Mouse (Mus musculus): ENCODE results near the gene Ins2.

- no peak for TF ChIP-seq MAX (IDR thresholded peaks at IDR 0.05; ENCODE audit: low read length)
- no peak for TF ChIP-seq CTCF (IDR thresholded peaks at IDR 0.05 in 2 of 3, conservative IDR thresholded peaks at IDR 0.05 in 1 of 3; ENCODE audit: control insufficient read depth in 1 of 3, insufficient read depth in 1 of 3, low read depth in 2 of 3, low read length in 3 of 3, poor library complexity in 1 of 3, severe bottlenecking in 1 of 3)
- no peak for TF ChIP-seq USF1 (IDR thresholded peaks at IDR 0.05; ENCODE audit: low read depth, low read length)
- no peak for TF ChIP-seq POLR2A (IDR thresholded peaks at IDR 0.05; ENCODE audit: control insufficient read depth in 1 of 2, insufficient read depth in 1 of 2, low read depth in 1 of 2, low read length in 2 of 2, poor library complexity in 1 of 2)
- TF ChIP-seq TAL1 (IDR thresholded peaks at IDR 0.05; ENCODE audit: low read length) = no peak
- no peak for TF ChIP-seq SMC3 (IDR thresholded peaks at IDR 0.05; ENCODE audit: low read depth, low read length)
- no peak for TF ChIP-seq NRF1 (IDR thresholded peaks at IDR 0.05; ENCODE audit: insufficient read depth, low read depth, low read length, poor library complexity, severe bottlenecking)
- TF ChIP-seq EP300 (IDR thresholded peaks at IDR 0.05; ENCODE audit: low read depth in 1 of 2, low read length in 2 of 2) = no peak
These were observed 78.6 kb downstream of the Ins2 start for GRCm38 (mm10) chr7:142664465-142665029.
